Mouse (Mus musculus): Measurements from ENCODE around the gene Zan.

- TF ChIP-seq CTCF (IDR thresholded peaks at IDR 0.05; ENCODE audit: insufficient read depth, low read depth, low read length) (no peak), POLR2A (IDR thresholded peaks at IDR 0.05; ENCODE audit: insufficient read depth, low read depth, low read length) (no peak)
These were observed 9.9 kb downstream of the Zan start for GRCm38 (mm10) chr5:137466946-137467345.
